9 mouse cellular contexts compared by ENCODE assay signal in the genomic region with DNA sequence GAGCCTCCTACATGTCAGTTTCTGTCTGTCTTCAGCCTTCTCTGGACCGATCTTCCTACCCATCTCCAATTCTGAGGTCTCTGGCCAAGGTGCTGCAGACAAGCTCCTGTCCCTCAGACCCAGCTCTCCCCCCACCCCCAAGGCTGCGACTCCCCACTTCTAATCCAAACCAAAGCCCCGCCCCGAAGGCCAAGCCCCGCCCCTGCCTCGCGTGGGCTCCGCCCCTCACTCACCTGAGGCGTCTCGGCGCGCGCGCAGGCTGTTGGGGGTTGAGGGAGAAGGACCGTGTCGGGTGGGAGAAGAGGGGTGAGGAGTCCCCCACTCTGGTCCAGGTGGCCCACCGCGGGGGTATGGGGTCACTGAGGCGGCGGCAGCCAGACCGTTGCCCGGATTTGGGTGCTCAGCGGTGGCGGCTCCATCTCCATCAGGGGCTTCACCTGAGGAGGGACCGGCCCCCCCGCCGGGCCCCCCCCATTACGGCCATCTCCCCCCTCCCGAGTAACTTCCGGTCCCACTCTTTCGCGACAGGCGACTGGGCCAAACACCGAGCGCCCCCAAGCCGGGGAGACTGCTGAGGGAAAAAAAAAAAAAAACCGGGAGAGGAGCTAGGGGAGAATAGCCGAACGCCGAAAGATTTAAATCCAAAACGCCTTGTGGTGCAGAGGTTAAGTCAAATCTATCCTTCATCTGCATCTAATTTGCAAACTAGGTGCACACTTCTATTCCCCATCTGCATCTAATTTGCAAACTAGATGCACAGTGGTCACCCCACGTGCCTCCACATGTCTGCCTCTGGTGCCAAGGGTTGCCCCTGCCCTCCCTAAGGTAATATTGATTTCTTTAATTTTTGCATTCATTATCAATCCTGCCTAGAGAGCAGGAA. TPM values are rescaled to one million over a fixed set of nuclear protein-coding genes. Genes with fewer than 3 reads are reported as not detected.
A peak's percentile ranks its signal among the peaks of the same experiment; 100 is the strongest.
DNase-seq lines count a peak whose midpoint lies in the region; ATAC-seq and TF ChIP-seq lines count a peak whose summit lies in the region.
"Had no signal": no experiment of that assay in that cellular context is flagged by ENCODE, and none has a peak within 500 bp of the region (broad histone marks: within the 10 kb centered on the region; RNA-seq: fewer than 3 reads in every experiment).

No protein-coding gene starts in this region.

- ATAC-seq in heart, embryonic 14.5 days (ENCODE audit: insufficient number of reproducible peaks, insufficient read depth, low FRiP score, low read depth): peak; percentile 40; the same call in 1 of the 2 replicates
- no peak for ATAC-seq in liver, embryonic 13.5 days (ENCODE audit: low read depth)
- peak; percentile 49; the same call in 1 of the 2 replicates for ATAC-seq in neural tube, embryonic 12.5 days (ENCODE audit: low FRiP score, low read depth)
- peak; percentile 62; the same call in 1 of the 2 replicates for ATAC-seq in stomach, postnatal 0 days (ENCODE audit: low FRiP score, low TSS enrichment)

- peak overlapping the region; percentile 79 for H3K9ac ChIP-seq in heart, embryonic 14.5 days (ENCODE audit: low read length)
- H3K9ac ChIP-seq in liver, embryonic 13.5 days: peak overlapping the region; percentile 60
- H3K9ac ChIP-seq in neural tube, embryonic 12.5 days: peak overlapping the region; percentile 73
- peak overlapping the region; percentile 76 for H3K9ac ChIP-seq in stomach, postnatal 0 days (ENCODE audit: low read length)

- peak overlapping the region; percentile 70 to 73 for H3K4me3 ChIP-seq in heart, embryonic 14.5 days (ENCODE audit: control insufficient read depth in 1 of 2, insufficient read depth in 1 of 2, low read depth in 1 of 2, low read length in 2 of 2)
- H3K4me3 ChIP-seq in liver, embryonic 13.5 days (replicated peaks): peak overlapping the region; percentile 62
- H3K4me3 ChIP-seq in neural tube, embryonic 12.5 days: peak overlapping the region; percentile 67
- peak overlapping the region; percentile 75 for H3K4me3 ChIP-seq in stomach, postnatal 0 days (ENCODE audit: low read depth, low read length)
- H3K4me3 ChIP-seq: myocyte had no signal

- no peaks in the 10 kb centered on the region for H3K27me3 ChIP-seq in heart, embryonic 14.5 days (ENCODE audit: control insufficient read depth, insufficient read depth, low read length)
- peaks cover 65% of the 10 kb centered on the region for H3K27me3 ChIP-seq in liver, embryonic 13.5 days
- H3K27me3 ChIP-seq in neural tube, embryonic 12.5 days (replicated peaks): no peaks in the 10 kb centered on the region
- no peaks in the 10 kb centered on the region for H3K27me3 ChIP-seq in stomach, postnatal 0 days (ENCODE audit: control insufficient read depth, insufficient read depth, low read length)

- TF ChIP-seq CTCF in stomach, postnatal 0 days (IDR thresholded peaks at IDR 0.05; ENCODE audit: low read depth): no peak

- no peak for TF ChIP-seq EP300 in stomach, postnatal 0 days (optimal IDR thresholded peaks at IDR 0.05)

- peaks cover 6% of the 10 kb centered on the region; the same call in 1 of the 2 replicates for H3K36me3 ChIP-seq in heart, embryonic 14.5 days (ENCODE audit: control insufficient read depth, insufficient read depth, low read length)
- no peaks in the 10 kb centered on the region; the same call in 1 of the 2 replicates for H3K36me3 ChIP-seq in liver, embryonic 13.5 days
- peaks cover 7% of the 10 kb centered on the region; the same call in 1 of the 2 replicates for H3K36me3 ChIP-seq in neural tube, embryonic 12.5 days
- H3K36me3 ChIP-seq in stomach, postnatal 0 days (ENCODE audit: control insufficient read depth, insufficient read depth, low read length): no peaks in the 10 kb centered on the region

- H3K27ac ChIP-seq in heart, embryonic 14.5 days (replicated peaks in 1 of 2; ENCODE audit: control insufficient read depth in 1 of 2, insufficient read depth in 1 of 2, low read depth in 2 of 2, low read length in 2 of 2): no peak overlapping the region
- H3K27ac ChIP-seq in liver, embryonic 13.5 days: no peak overlapping the region
- no peak overlapping the region for H3K27ac ChIP-seq in neural tube, embryonic 12.5 days
- peak overlapping the region; percentile 49; the same call in 1 of the 2 replicates for H3K27ac ChIP-seq in stomach, postnatal 0 days (replicated peaks)

- 2% methylated on average over 39 of the region's 42 CpGs for WGBS in heart, embryonic 14.5 days
- WGBS in liver, embryonic 13.5 days (ENCODE audit: insufficient replicate concordance): 3% methylated on average over 42 of the region's 42 CpGs
- under 1% methylated on average over 42 of the region's 42 CpGs for WGBS in neural tube, embryonic 12.5 days
- 1% methylated on average over 42 of the region's 42 CpGs for WGBS in stomach, postnatal 0 days

- peak; percentile 91 for DNase-seq in heart, adult 11 months
- no peak for DNase-seq in heart, adult 9 months (ENCODE audit: low spot score in 2 of 2)
- peak; percentile 29 for DNase-seq in embryo, embryonic 11.5 days (ENCODE audit: low read depth, low spot score)
- peak; percentile 85 for DNase-seq in kidney, postnatal 14 days
- peak; percentile 34 for DNase-seq in liver, embryonic 13.5 days
- DNase-seq in stomach, postnatal 0 days (ENCODE audit: low spot score): peak; percentile 83

- H3K9me3 ChIP-seq in heart, embryonic 14.5 days (ENCODE audit: control insufficient read depth, low read length): no peaks in the 10 kb centered on the region
- no peaks in the 10 kb centered on the region for H3K9me3 ChIP-seq in liver, embryonic 13.5 days (replicated peaks)
- H3K9me3 ChIP-seq in neural tube, embryonic 12.5 days: no peaks in the 10 kb centered on the region
- H3K9me3 ChIP-seq in stomach, postnatal 0 days (ENCODE audit: control insufficient read depth, low read length): no peaks in the 10 kb centered on the region

- peak overlapping the region; percentile 87 for H3K4me2 ChIP-seq in heart, embryonic 14.5 days (ENCODE audit: low read length)
- peak overlapping the region; percentile 83 for H3K4me2 ChIP-seq in liver, embryonic 13.5 days
- H3K4me2 ChIP-seq in neural tube, embryonic 12.5 days (replicated peaks): peak overlapping the region; percentile 92
- peak overlapping the region; percentile 96 for H3K4me2 ChIP-seq in stomach, postnatal 0 days (replicated peaks; ENCODE audit: low read depth)

- peaks cover 4 to 7% of the 10 kb centered on the region in 2 experiments; a peak in 1 of 4 replicates for H3K4me1 ChIP-seq in heart, embryonic 14.5 days (ENCODE audit: control insufficient read depth in 2 of 2, insufficient read depth in 2 of 2, low read length in 2 of 2)
- H3K4me1 ChIP-seq in liver, embryonic 13.5 days (replicated peaks): peaks cover 53% of the 10 kb centered on the region
- peaks cover 15% of the 10 kb centered on the region for H3K4me1 ChIP-seq in neural tube, embryonic 12.5 days
- H3K4me1 ChIP-seq in stomach, postnatal 0 days (replicated peaks; ENCODE audit: control insufficient read depth, insufficient read depth): no peaks in the 10 kb centered on the region

RNA-seq across cellular contexts. Expression of gene Suox, which starts 4.8 kb away (rescaled TPM):
- polyA plus RNA-seq in heart, embryonic 14.5 days (2014; fragmentation: Nextera tagmentation; extraction: Ambion mirVana): 9.9 and 11.4 TPM in 2 replicates
- 10.7 and 13.9 TPM in 2 replicates for polyA plus RNA-seq in liver, embryonic 13.5 days (2015; fragmentation: Nextera tagmentation; extraction: Ambion mirVana)
- polyA plus RNA-seq in neural tube, embryonic 12.5 days (2016; fragmentation: Nextera tagmentation; extraction: Ambion mirVana): 13.9 and 15.6 TPM in 2 replicates
- polyA plus RNA-seq in stomach, postnatal 0 days (2015; fragmentation: Nextera tagmentation; extraction: Ambion mirVana): 20.3 and 21.4 TPM in 2 replicates

RNA-seq across cellular contexts. Expression of gene Ikzf4, which starts 23.2 kb away (rescaled TPM):
- polyA plus RNA-seq in heart, embryonic 14.5 days (2014; fragmentation: Nextera tagmentation; extraction: Ambion mirVana): 1.5 and 1.8 TPM in 2 replicates
- 0.12 and 0.21 TPM in 2 replicates for polyA plus RNA-seq in liver, embryonic 13.5 days (2015; fragmentation: Nextera tagmentation; extraction: Ambion mirVana)
- polyA plus RNA-seq in neural tube, embryonic 12.5 days (2016; fragmentation: Nextera tagmentation; extraction: Ambion mirVana): 7.9 and 8.3 TPM in 2 replicates
- polyA plus RNA-seq in stomach, postnatal 0 days (2015; fragmentation: Nextera tagmentation; extraction: Ambion mirVana): 1.6 and 1.7 TPM in 2 replicates

RNA-seq across cellular contexts. Expression of gene Rab5b, which starts 27.0 kb away (rescaled TPM):
- polyA plus RNA-seq in heart, embryonic 14.5 days (2014; fragmentation: Nextera tagmentation; extraction: Ambion mirVana): 56.7 and 58.3 TPM in 2 replicates
- polyA plus RNA-seq in liver, embryonic 13.5 days (2015; fragmentation: Nextera tagmentation; extraction: Ambion mirVana): 24.5 and 31.4 TPM in 2 replicates
- polyA plus RNA-seq in neural tube, embryonic 12.5 days (2016; fragmentation: Nextera tagmentation; extraction: Ambion mirVana): 90.8 and 101 TPM in 2 replicates
- 54.0 and 59.4 TPM in 2 replicates for polyA plus RNA-seq in stomach, postnatal 0 days (2015; fragmentation: Nextera tagmentation; extraction: Ambion mirVana)

RNA-seq across cellular contexts. Expression of gene Pmel, which starts 35.0 kb away (rescaled TPM):
- 3.6 and 4.7 TPM in 2 replicates for polyA plus RNA-seq in heart, embryonic 14.5 days (2014; fragmentation: Nextera tagmentation; extraction: Ambion mirVana)
- 0.30 and 0.52 TPM in 2 replicates for polyA plus RNA-seq in liver, embryonic 13.5 days (2015; fragmentation: Nextera tagmentation; extraction: Ambion mirVana)
- 2.4 and 3.7 TPM in 2 replicates for polyA plus RNA-seq in neural tube, embryonic 12.5 days (2016; fragmentation: Nextera tagmentation; extraction: Ambion mirVana)
- 1.4 and 2.0 TPM in 2 replicates for polyA plus RNA-seq in stomach, postnatal 0 days (2015; fragmentation: Nextera tagmentation; extraction: Ambion mirVana)

RNA-seq across cellular contexts. Expression of gene Cdk2, which starts 35.8 kb away (rescaled TPM):
- polyA plus RNA-seq in heart, embryonic 14.5 days (2014; fragmentation: Nextera tagmentation; extraction: Ambion mirVana): 89.2 and 90.3 TPM in 2 replicates
- polyA plus RNA-seq in liver, embryonic 13.5 days (2015; fragmentation: Nextera tagmentation; extraction: Ambion mirVana): 61.1 and 71.9 TPM in 2 replicates
- polyA plus RNA-seq in neural tube, embryonic 12.5 days (2016; fragmentation: Nextera tagmentation; extraction: Ambion mirVana): 64.0 and 65.8 TPM in 2 replicates
- polyA plus RNA-seq in stomach, postnatal 0 days (2015; fragmentation: Nextera tagmentation; extraction: Ambion mirVana): 33.1 and 33.4 TPM in 2 replicates

Comparison
In these comparisons a context has a peak if more than half of its experiments do, and no peak if none do; other contexts are left out.
1. DNase-seq: peak in heart, adult 11 months (single experiment), embryo, embryonic 11.5 days (single experiment), kidney, postnatal 14 days (single experiment), liver, embryonic 13.5 days (single experiment) and stomach, postnatal 0 days (single experiment); none in heart, adult 9 months (0 of 2).
2. Peak in every context shown above with its lines, with median percentiles within 50 percentile points of each other: H3K4me2 ChIP-seq, H3K4me3 ChIP-seq and H3K9ac ChIP-seq.